25 mouse cellular contexts compared by ENCODE assay signal in the genomic region with DNA sequence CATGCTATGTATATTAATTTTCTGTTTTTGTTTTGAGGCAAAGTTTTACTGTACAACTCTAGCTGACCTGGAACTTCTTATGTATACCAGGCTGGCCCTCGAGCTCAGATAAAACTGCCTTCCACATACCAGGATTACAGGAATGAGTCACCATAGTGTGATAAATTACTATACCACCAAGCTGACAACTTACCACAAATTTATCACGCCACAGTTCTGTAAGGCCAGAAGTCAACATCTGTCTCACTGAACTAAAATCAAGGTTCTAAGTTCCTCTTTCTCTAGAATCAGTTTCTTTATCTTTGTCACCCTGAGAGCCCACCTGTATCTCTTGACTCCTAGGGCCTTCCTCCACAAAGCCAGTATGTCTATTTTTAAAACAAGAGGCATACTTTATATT. TPM values are rescaled to one million over a fixed set of nuclear protein-coding genes. Genes with fewer than 3 reads are reported as not detected.
DNase-seq lines count a peak whose midpoint lies in the region; ATAC-seq and TF ChIP-seq lines count a peak whose summit lies in the region.
"Had no signal": no experiment of that assay in that cellular context is flagged by ENCODE, and none has a peak within 500 bp of the region (broad histone marks: within the 10 kb centered on the region; RNA-seq: fewer than 3 reads in every experiment).

No protein-coding gene starts in this region.

- TF ChIP-seq EP300 in MEL (IDR thresholded peaks at IDR 0.05; ENCODE audit: low read depth in 1 of 2, low read length in 2 of 2) = peak; percentile 74 to 81
- no peak for TF ChIP-seq EP300 in stomach, postnatal 0 days (optimal IDR thresholded peaks at IDR 0.05)

- ATAC-seq in stomach, postnatal 0 days (ENCODE audit: low FRiP score, low TSS enrichment) = peak; percentile 54; the same call in 1 of the 2 replicates
- ATAC-seq in midbrain, embryonic 14.5 days (ENCODE audit: low FRiP score, low TSS enrichment) = no peak
- ATAC-seq: CD4-positive, CD25-positive, alpha-beta regulatory T cell, adult 4 months; forebrain, embryonic 16.5 days had no signal

- no peaks in the 10 kb centered on the region for H3K79me2 ChIP-seq in MEL (ENCODE audit: control insufficient read depth, insufficient read depth, low read length, poor library complexity)

- no peak for TF ChIP-seq CTCF in MEL (IDR thresholded peaks at IDR 0.05 in 2 of 3, conservative IDR thresholded peaks at IDR 0.05 in 1 of 3; ENCODE audit: control insufficient read depth in 1 of 3, insufficient read depth in 1 of 3, low read depth in 2 of 3, low read length in 3 of 3, poor library complexity in 1 of 3, severe bottlenecking in 1 of 3)
- no peak for TF ChIP-seq CTCF in stomach, postnatal 0 days (IDR thresholded peaks at IDR 0.05; ENCODE audit: low read depth)

- no peak for TF ChIP-seq POLR2A in MEL (IDR thresholded peaks at IDR 0.05; ENCODE audit: control insufficient read depth in 1 of 2, insufficient read depth in 1 of 2, low read depth in 1 of 2, low read length in 2 of 2, poor library complexity in 1 of 2)

- 34% methylated on average over 2 of the region's 2 CpGs for WGBS in stomach, postnatal 0 days
- 88% methylated on average over 2 of the region's 2 CpGs for WGBS in midbrain, embryonic 14.5 days

- no peak overlapping the region for H3K4me3 ChIP-seq in MEL (ENCODE audit: control insufficient read depth in 1 of 2, insufficient read depth in 1 of 2, low read depth in 2 of 2, low read length in 2 of 2)
- H3K4me3 ChIP-seq in stomach, postnatal 0 days (ENCODE audit: low read depth, low read length) = no peak overlapping the region
- no peak overlapping the region for H3K4me3 ChIP-seq in midbrain, embryonic 14.5 days (replicated peaks; ENCODE audit: low read depth, low read length)
- H3K4me3 ChIP-seq: embryonic facial prominence, embryonic 15.5 days; hindbrain, embryonic 12.5 days; neural tube, embryonic 12.5 days had no signal

- H3K9ac ChIP-seq in MEL (ENCODE audit: control insufficient read depth, low read depth, low read length, poor library complexity, severe bottlenecking) = no peak overlapping the region
- no peak overlapping the region for H3K9ac ChIP-seq in stomach, postnatal 0 days (ENCODE audit: low read length)
- no peak overlapping the region for H3K9ac ChIP-seq in midbrain, embryonic 14.5 days (replicated peaks; ENCODE audit: low read length)
- H3K9ac ChIP-seq: embryonic facial prominence, embryonic 15.5 days; hindbrain, embryonic 12.5 days; neural tube, embryonic 12.5 days had no signal

- DNase-seq in 416B (ENCODE audit: low read depth) (peak; percentile 89), MEL (ENCODE audit: low read depth, low spot score) (peak; percentile 80)
- peak; percentile 28 for DNase-seq in induced T-regulatory cell, adult 2 months (ENCODE audit: low read depth)
- DNase-seq in stomach, postnatal 0 days (ENCODE audit: low spot score) = no peak
- no peak for DNase-seq in left cerebral cortex, adult 8-10 months (ENCODE audit: low spot score in 2 of 2)
- DNase-seq in midbrain, embryonic 14.5 days = no peak
- no peak for DNase-seq in layer of hippocampus, adult 9-11 months
- DNase-seq: adrenal gland, postnatal 14 days; cerebellum, adult 9-10 months; gastrocnemius, postnatal 10 days; heart, adult 11 months; kidney, adult 2 months; lung, postnatal 4 days; right cerebral cortex, postnatal 14 days; spleen, adult 18-20 months; thymus, postnatal 4 days had no signal

- no peaks in the 10 kb centered on the region; a peak in 2 of 4 replicates for H3K27me3 ChIP-seq in MEL (ENCODE audit: control insufficient read depth in 1 of 2, insufficient read depth in 2 of 2, low read length in 2 of 2)
- no peaks in the 10 kb centered on the region for H3K27me3 ChIP-seq in stomach, postnatal 0 days (ENCODE audit: control insufficient read depth, insufficient read depth, low read length)
- no peaks in the 10 kb centered on the region for H3K27me3 ChIP-seq in midbrain, embryonic 14.5 days (ENCODE audit: control insufficient read depth, insufficient read depth, low read length)
- H3K27me3 ChIP-seq: embryonic facial prominence, embryonic 15.5 days; hindbrain, embryonic 12.5 days; neural tube, embryonic 12.5 days had no signal

- H3K36me3 ChIP-seq in MEL (ENCODE audit: control insufficient read depth in 1 of 2, insufficient read depth in 2 of 2, low read length in 2 of 2) = peaks cover 0 to 3% of the 10 kb centered on the region in 2 experiments; a peak in 1 of 4 replicates
- no peaks in the 10 kb centered on the region for H3K36me3 ChIP-seq in stomach, postnatal 0 days (ENCODE audit: control insufficient read depth, insufficient read depth, low read length)
- H3K36me3 ChIP-seq in midbrain, embryonic 14.5 days (ENCODE audit: control insufficient read depth, insufficient read depth, low read length) = no peaks in the 10 kb centered on the region
- H3K36me3 ChIP-seq: embryonic facial prominence, embryonic 15.5 days; hindbrain, embryonic 12.5 days; neural tube, embryonic 12.5 days had no signal

- no peaks in the 10 kb centered on the region for H3K9me3 ChIP-seq in MEL (replicated peaks; ENCODE audit: insufficient read depth, low read length)
- no peaks in the 10 kb centered on the region for H3K9me3 ChIP-seq in stomach, postnatal 0 days (ENCODE audit: control insufficient read depth, low read length)
- H3K9me3 ChIP-seq in midbrain, embryonic 14.5 days (ENCODE audit: control insufficient read depth, low read length) = peaks cover 4% of the 10 kb centered on the region; the same call in 1 of the 2 replicates
- H3K9me3 ChIP-seq: embryonic facial prominence, embryonic 15.5 days had no signal

- H3K4me1 ChIP-seq in MEL (ENCODE audit: control insufficient read depth in 1 of 2, insufficient read depth in 2 of 2, low read length in 2 of 2) = peaks cover 0 to 6% of the 10 kb centered on the region in 2 experiments; a peak in 1 of 4 replicates
- H3K4me1 ChIP-seq in stomach, postnatal 0 days (replicated peaks; ENCODE audit: control insufficient read depth, insufficient read depth) = no peaks in the 10 kb centered on the region
- no peaks in the 10 kb centered on the region for H3K4me1 ChIP-seq in midbrain, embryonic 14.5 days (ENCODE audit: control insufficient read depth, insufficient read depth, low read length)
- H3K4me1 ChIP-seq: embryonic facial prominence, embryonic 15.5 days; hindbrain, embryonic 12.5 days; neural tube, embryonic 12.5 days had no signal

- H3K27ac ChIP-seq in MEL (ENCODE audit: control insufficient read depth, low read depth, low read length) = no peak overlapping the region
- no peak overlapping the region for H3K27ac ChIP-seq in stomach, postnatal 0 days (replicated peaks)
- no peak overlapping the region for H3K27ac ChIP-seq in midbrain, embryonic 14.5 days (replicated peaks; ENCODE audit: low read depth, low read length)
- H3K27ac ChIP-seq: embryonic facial prominence, embryonic 15.5 days; hindbrain, embryonic 12.5 days; kidney, postnatal 0 days; neural tube, embryonic 12.5 days had no signal

- no peak for TF ChIP-seq RAD21 in MEL (IDR thresholded peaks at IDR 0.05; ENCODE audit: low read depth, low read length)

- no peak overlapping the region for H3K4me2 ChIP-seq in stomach, postnatal 0 days (replicated peaks; ENCODE audit: low read depth)
- H3K4me2 ChIP-seq in midbrain, embryonic 14.5 days (ENCODE audit: low read length) = no peak overlapping the region
- H3K4me2 ChIP-seq: embryonic facial prominence, embryonic 15.5 days; heart, embryonic 11.5 days; hindbrain, embryonic 12.5 days; midbrain, embryonic 11.5 days; neural tube, embryonic 12.5 days had no signal

TF ChIP-seq in MEL, 35 proteins besides CTCF, POLR2A, EP300 and RAD21 (continues in another document):
- TF ChIP-seq USF2 (IDR thresholded peaks at IDR 0.05; ENCODE audit: borderline replicate concordance in 1 of 2, insufficient read depth in 1 of 2, low read depth in 1 of 2, low read length in 2 of 2) (no peak), NELFE (IDR thresholded peaks at IDR 0.05; ENCODE audit: low read depth, low read length) (no peak), SIN3A (IDR thresholded peaks at IDR 0.05; ENCODE audit: low read length) (no peak), E2F4 (IDR thresholded peaks at IDR 0.05; ENCODE audit: borderline replicate concordance, low read depth, low read length) (no peak), MXI1 (IDR thresholded peaks at IDR 0.05; ENCODE audit: low read depth, low read length) (no peak), POLR2AphosphoS5 (IDR thresholded peaks at IDR 0.05; ENCODE audit: borderline replicate concordance, low read depth, low read length) (no peak), GATA1 (IDR thresholded peaks at IDR 0.05; ENCODE audit: low read depth, low read length) (peak; percentile 85), SMC3 (IDR thresholded peaks at IDR 0.05; ENCODE audit: low read depth, low read length) (no peak), USF1 (IDR thresholded peaks at IDR 0.05; ENCODE audit: low read depth, low read length) (no peak), MAX (IDR thresholded peaks at IDR 0.05; ENCODE audit: low read length) (no peak), HCFC1 (IDR thresholded peaks at IDR 0.05; ENCODE audit: low read depth, low read length) (no peak), TCF12 (IDR thresholded peaks at IDR 0.05; ENCODE audit: low read depth, low read length) (peak; percentile 63), RCOR1 (IDR thresholded peaks at IDR 0.05; ENCODE audit: low read depth, low read length) (peak; percentile 99), CHD2 (IDR thresholded peaks at IDR 0.05; ENCODE audit: low read length) (no peak), MAFK (IDR thresholded peaks at IDR 0.05; ENCODE audit: borderline replicate concordance, low read depth, low read length) (no peak), ZKSCAN1 (IDR thresholded peaks at IDR 0.05; ENCODE audit: low read depth, low read length) (no peak), MEF2A (IDR thresholded peaks at IDR 0.05; ENCODE audit: extremely low read depth, insufficient replicate concordance, low read depth, low read length, poor library complexity, severe bottlenecking) (no peak)

RNA-seq across cellular contexts. Expression of a gene that starts 9.0 kb away (rescaled TPM):
- 70.5 and 71.1 TPM in 2 replicates for total RNA-seq in MEL (2012; rRNA removed)
- 100 to 1,000 TPM in 1 of 2 experiments, 10 to 100 TPM in 1; 67.0 to 670 TPM for polyA plus RNA-seq in MEL (2012; ENCODE audit: insufficient read depth in 1 of 2, insufficient read length in 2 of 2, low read depth in 1 of 2, low replicate concordance in 2 of 2, missing spikeins in 1 of 2)
- 30.2 and 31.2 TPM in 2 replicates for polyA plus RNA-seq in stomach, postnatal 0 days (2015; fragmentation: Nextera tagmentation; extraction: Ambion mirVana)
- total RNA-seq in left cerebral cortex, adult 8-10 months (2022) = 100 to 1,000 TPM in 1 of 4 experiments, 10 to 100 TPM in 3; 86.9 to 110 (median 93.7) TPM
- polyA plus RNA-seq in midbrain, embryonic 14.5 days (2014; fragmentation: Nextera tagmentation; extraction: Ambion mirVana) = 64.4 and 73.4 TPM in 2 replicates

RNA-seq across cellular contexts. Expression of a gene that starts 45.0 kb away (rescaled TPM):
- total RNA-seq in MEL (2012; rRNA removed) = not detected in 2 replicates
- polyA plus RNA-seq in MEL (2012; ENCODE audit: insufficient read depth in 1 of 2, insufficient read length in 2 of 2, low read depth in 1 of 2, low replicate concordance in 2 of 2, missing spikeins in 1 of 2) = not detected
- 7.4 and 9.6 TPM in 2 replicates for polyA plus RNA-seq in stomach, postnatal 0 days (2015; fragmentation: Nextera tagmentation; extraction: Ambion mirVana)
- total RNA-seq in left cerebral cortex, adult 8-10 months (2022) = 10 to 100 TPM; 16.2 to 21.0 (median 19.0) TPM
- polyA plus RNA-seq in midbrain, embryonic 14.5 days (2014; fragmentation: Nextera tagmentation; extraction: Ambion mirVana) = 2.3 and 4.2 TPM in 2 replicates
- total RNA-seq: monocyte, adult 5-6 weeks had no signal

Comparison
In these comparisons a context has a peak if more than half of its experiments do, and no peak if none do; other contexts are left out.
1. DNase-seq: peak in 416B (single experiment), MEL (single experiment) and induced T-regulatory cell, adult 2 months (single experiment); none in stomach, postnatal 0 days (single experiment), left cerebral cortex, adult 8-10 months (0 of 2), midbrain, embryonic 14.5 days (single experiment) and layer of hippocampus, adult 9-11 months (single experiment).